27 mouse cellular contexts compared by ENCODE assay signal in genomic region chr9:39707017-39707416, GRCm38 (mm10). TPM values are rescaled to one million over a fixed set of nuclear protein-coding genes. Genes with fewer than 3 reads are reported as not detected.
DNase-seq lines count a peak whose midpoint lies in the region; ATAC-seq and TF ChIP-seq lines count a peak whose summit lies in the region.
"Had no signal": no experiment of that assay in that cellular context is flagged by ENCODE, and none has a peak within 500 bp of the region (broad histone marks: within the 10 kb centered on the region; RNA-seq: fewer than 3 reads in every experiment).

TSS of gene Olfr149 (minus strand) at chr9:39707117.

- no peak for ATAC-seq in hindbrain, postnatal 0 days
- no peak for ATAC-seq in hindbrain, embryonic 12.5 days (ENCODE audit: low FRiP score)
- ATAC-seq: activated CD4-positive, CD25-positive, alpha-beta regulatory T cell, adult 4 months; forebrain, embryonic 13.5 days; forebrain, embryonic 15.5 days; forebrain, postnatal 0 days; Patski had no signal

- H3K9ac ChIP-seq in hindbrain, postnatal 0 days (replicated peaks; ENCODE audit: low read length): no peak within 1 kb of the TSS
- no peak within 1 kb of the TSS for H3K9ac ChIP-seq in hindbrain, embryonic 12.5 days
- H3K9ac ChIP-seq: embryonic facial prominence, embryonic 13.5 days; forebrain, embryonic 13.5 days; forebrain, embryonic 15.5 days; forebrain, postnatal 0 days had no signal

- no peak within 1 kb of the TSS for H3K27ac ChIP-seq in hindbrain, postnatal 0 days
- no peak within 1 kb of the TSS for H3K27ac ChIP-seq in hindbrain, embryonic 12.5 days
- H3K27ac ChIP-seq: embryonic facial prominence, embryonic 13.5 days; forebrain, embryonic 13.5 days; forebrain, embryonic 15.5 days had no signal

- H3K9me3 ChIP-seq in hindbrain, postnatal 0 days (ENCODE audit: low read length): no peaks in the 10 kb centered on the region
- no peaks in the 10 kb centered on the region for H3K9me3 ChIP-seq in hindbrain, embryonic 12.5 days (replicated peaks)
- H3K9me3 ChIP-seq: embryonic facial prominence, embryonic 13.5 days; forebrain, embryonic 13.5 days; forebrain, embryonic 15.5 days had no signal

- intact Hi-C loops in left cerebral cortex, postnatal 25 days (cut with DNase I): no loop called here

- no peak for TF ChIP-seq POLR2A in brain, embryonic 14.5 days (IDR thresholded peaks at IDR 0.05; ENCODE audit: borderline replicate concordance, extremely low read depth, insufficient read depth, insufficient read length, poor library complexity, severe bottlenecking)

- TF ChIP-seq CTCF in hindbrain, postnatal 0 days (IDR thresholded peaks at IDR 0.05; ENCODE audit: low read depth): no peak
- TF ChIP-seq CTCF in brain, embryonic 14.5 days (IDR thresholded peaks at IDR 0.05; ENCODE audit: borderline replicate concordance, extremely low read depth, insufficient read depth, insufficient read length): no peak

- peak; percentile 2 for DNase-seq in hindbrain, postnatal 0 days (ENCODE audit: low spot score)
- peak; percentile 11 for DNase-seq in MN1 (ENCODE audit: low spot score)
- DNase-seq in brain, embryonic 14.5 days (ENCODE audit: low read depth): peak; percentile 3
- DNase-seq in left cerebral cortex, postnatal 25 days (ENCODE audit: low spot score in 2 of 2): no peak
- no peak for DNase-seq in lung, postnatal 25 days (ENCODE audit: low spot score)
- DNase-seq: adrenal gland, adult 8-10 months; adrenal gland, postnatal 14 days; adrenal gland, postnatal 36 days; cerebellum, adult 11 months; cerebellum, adult 18-20 months; cerebellum, adult 8-10 months; cerebellum, adult 9-11 months; cerebellum, postnatal 14 days; cerebellum, postnatal 36 days; embryo, embryonic 11 days; forebrain, postnatal 0 days had no signal

- H3K4me1 ChIP-seq in hindbrain, postnatal 0 days (ENCODE audit: insufficient read depth, low read length): no peaks in the 10 kb centered on the region
- H3K4me1 ChIP-seq in hindbrain, embryonic 12.5 days: no peaks in the 10 kb centered on the region
- H3K4me1 ChIP-seq: embryonic facial prominence, embryonic 13.5 days; forebrain, embryonic 13.5 days; forebrain, embryonic 15.5 days had no signal

- no peak within 1 kb of the TSS for H3K4me3 ChIP-seq in hindbrain, postnatal 0 days (ENCODE audit: low read length)
- no peak within 1 kb of the TSS for H3K4me3 ChIP-seq in hindbrain, embryonic 12.5 days
- H3K4me3 ChIP-seq: embryonic facial prominence, embryonic 13.5 days; forebrain, embryonic 13.5 days; forebrain, embryonic 15.5 days had no signal

- H3K27me3 ChIP-seq in hindbrain, postnatal 0 days (ENCODE audit: insufficient read depth, low read length): no peaks in the 10 kb centered on the region
- no peaks in the 10 kb centered on the region for H3K27me3 ChIP-seq in hindbrain, embryonic 12.5 days
- H3K27me3 ChIP-seq: embryonic facial prominence, embryonic 13.5 days; forebrain, embryonic 13.5 days; forebrain, embryonic 15.5 days; Patski had no signal

- H3K4me2 ChIP-seq in hindbrain, postnatal 0 days (ENCODE audit: low read depth, low read length): no peak within 1 kb of the TSS
- H3K4me2 ChIP-seq in hindbrain, embryonic 12.5 days (replicated peaks): no peak within 1 kb of the TSS
- H3K4me2 ChIP-seq: embryonic facial prominence, embryonic 13.5 days; forebrain, embryonic 13.5 days; forebrain, embryonic 15.5 days had no signal

- H3K36me3 ChIP-seq in hindbrain, postnatal 0 days (ENCODE audit: insufficient read depth, low read length): no peaks in the 10 kb centered on the region
- H3K36me3 ChIP-seq in hindbrain, embryonic 12.5 days: no peaks in the 10 kb centered on the region
- H3K36me3 ChIP-seq: embryonic facial prominence, embryonic 13.5 days; forebrain, embryonic 15.5 days had no signal

RNA-seq across cellular contexts. Expression of gene Olfr149, which starts in this region (rescaled TPM):
- total RNA-seq in hindbrain, postnatal 0 days (2014; rRNA removed): not detected in 2 replicates
- not detected in 2 replicates for polyA plus RNA-seq in hindbrain, postnatal 0 days (2015; fragmentation: Nextera tagmentation; extraction: Ambion mirVana)
- polyA plus RNA-seq in hindbrain, embryonic 12.5 days (2016; fragmentation: Nextera tagmentation; extraction: Ambion mirVana): not detected in 2 replicates
- not detected in 2 replicates for polyA plus RNA-seq in brain, embryonic 14.5 days (2012; rRNA removed)
- total RNA-seq in left cerebral cortex, postnatal 25 days (2021): not detected
- total RNA-seq: adrenal gland, adult 18-20 months; adrenal gland, adult 8-10 months; adrenal gland, postnatal 14 days; adrenal gland, postnatal 36 days; common myeloid progenitor, adult 5-6 weeks; ES-E14; forebrain, postnatal 0 days; MEL had no signal
- polyA plus RNA-seq: embryonic facial prominence, embryonic 13.5 days; forebrain, embryonic 11.5 days; forebrain, embryonic 13.5 days; forebrain, embryonic 15.5 days; forebrain, postnatal 0 days; Patski had no signal

Comparison
In these comparisons a context has a peak if more than half of its experiments do, and no peak if none do; other contexts are left out.
1. Peak in DNase-seq in hindbrain, postnatal 0 days; RNA of the gene not detected or under 1 TPM.
2. Peak in DNase-seq in brain, embryonic 14.5 days; RNA of the gene not detected or under 1 TPM.